Mouse (Mus musculus) olfactory bulb, adult 2 months (tissue): ENCODE results near the gene Retnla.

Experiments used
- CTCF ChIP-seq: fragments of 200-500 bp; IDR thresholded peaks from 2 replicates; pipeline ENCODE4 v1.5.1; 2012; ENCODE audit warnings: low read depth, mild to moderate bottlenecking, low read length, moderate library complexity; ENCODE audit not compliant: insufficient read depth
- POLR2A ChIP-seq: fragments of 200-500 bp; IDR thresholded peaks from 2 replicates; pipeline ENCODE4 v1.6.1; 2012; ENCODE audit warnings: mild to moderate bottlenecking, low read depth, low read length, moderate library complexity; ENCODE audit not compliant: insufficient read depth

DNA sequence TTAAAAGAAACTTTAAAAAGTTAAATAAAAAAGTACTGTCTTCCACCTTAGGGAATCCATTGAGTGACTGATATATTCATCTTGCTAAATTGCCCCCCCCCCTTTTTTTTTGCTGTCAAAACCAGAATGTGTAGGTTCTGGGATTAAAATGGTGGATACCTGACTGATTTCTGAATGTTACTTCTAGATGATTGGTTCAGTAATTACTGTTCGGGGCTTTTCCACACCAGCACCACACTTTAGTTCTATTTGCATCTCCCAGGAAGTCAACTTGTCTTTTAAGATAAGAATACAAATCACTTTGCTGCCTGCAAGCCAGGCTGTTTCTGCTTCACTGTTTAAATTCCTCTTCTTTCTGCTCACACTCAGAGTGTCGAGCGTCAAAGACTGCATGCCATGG, 44.1 kb upstream of the Retnla start:
- no peak for TF ChIP-seq POLR2A
- TF ChIP-seq CTCF: no peak
